Mouse (Mus musculus): ENCODE data around the gene Tsku. TPM values are rescaled to one million over a fixed set of nuclear protein-coding genes. Genes with fewer than 3 reads are reported as not detected.
A peak's percentile ranks its signal among the peaks of the same experiment; 100 is the strongest.

Gene Tsku
- polyA plus RNA-seq, 1 experiment from 2014 or later, result 7.9 TPM

DNA sequence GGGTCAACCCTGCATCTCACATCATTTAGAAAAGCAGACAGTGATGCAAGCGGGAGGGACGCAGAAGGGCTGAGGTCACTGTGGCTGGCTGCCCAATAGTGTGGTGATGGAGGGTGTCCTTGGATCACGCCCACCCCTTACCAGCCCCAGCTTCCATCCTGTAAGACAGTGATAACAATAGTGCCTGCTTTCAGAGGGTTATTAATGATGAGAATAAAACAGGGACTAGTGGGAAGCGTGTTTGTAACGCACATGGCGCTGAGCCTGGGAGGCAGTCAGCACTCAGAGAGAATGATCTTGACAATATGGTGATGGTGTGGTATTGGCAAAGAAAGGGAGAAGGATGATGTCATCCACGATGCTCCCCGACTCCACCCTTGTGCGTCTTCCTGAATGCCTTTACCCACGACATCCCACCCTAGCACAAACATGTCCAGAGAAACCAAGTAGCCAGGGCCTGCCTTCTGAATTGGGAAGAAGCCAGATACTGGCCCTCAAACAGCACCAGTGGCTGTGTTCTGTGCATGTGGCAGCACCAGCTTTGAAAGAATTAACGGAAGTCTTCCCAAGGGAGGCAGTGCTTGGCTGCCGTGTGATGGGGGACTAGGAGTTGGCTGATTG lies 27.9 kb upstream of the Tsku start:
- Histone ChIP-seq H3K27ac (ENCODE audit: low read length) (peak overlapping the region; percentile 34; the same call in 1 of the 2 replicates), H3K4me3 (replicated peaks; ENCODE audit: low read length) (no peak overlapping the region), H3K27me3 (replicated peaks; ENCODE audit: control insufficient read depth, insufficient read depth, low read length) (no peaks in the 10 kb centered on the region), H3K9ac (replicated peaks; ENCODE audit: low read depth, low read length) (no peak overlapping the region), H3K36me3 (ENCODE audit: control insufficient read depth, insufficient read depth) (no peaks in the 10 kb centered on the region), H3K9me3 (ENCODE audit: control insufficient read depth, low read length) (no peaks in the 10 kb centered on the region), H3K4me1 (replicated peaks; ENCODE audit: control insufficient read depth, insufficient read depth, low read length) (peaks cover 21% of the 10 kb centered on the region), H3K4me2 (ENCODE audit: low read length) (no peak overlapping the region)
- peak; percentile 47 for ATAC-seq
- WGBS, result 53% methylated on average over 12 of the region's 12 CpGs

DNA sequence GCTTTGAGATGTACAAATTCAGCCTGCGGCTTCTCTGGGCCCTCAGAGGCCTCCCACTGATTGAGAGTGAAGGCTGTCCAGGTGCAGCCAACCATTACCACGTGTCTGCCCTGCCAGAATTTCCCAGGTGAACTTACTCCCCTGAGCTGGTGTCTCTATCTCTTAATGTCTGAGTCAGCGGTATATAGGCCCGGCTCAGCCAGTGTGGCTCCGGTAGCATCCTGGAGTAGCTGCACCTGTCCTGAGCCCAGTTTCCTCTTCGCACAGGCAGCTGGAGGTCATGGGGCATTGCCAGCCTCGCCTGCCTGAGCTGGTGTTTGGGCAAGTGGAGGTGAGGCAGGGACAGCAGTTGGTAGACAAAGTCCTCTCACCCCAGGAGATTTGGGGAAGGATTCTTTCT lies 26.1 kb upstream of the Tsku start:
- Histone ChIP-seq H3K27ac (ENCODE audit: low read length) (no peak overlapping the region), H3K4me2 (ENCODE audit: low read length) (no peak overlapping the region), H3K4me3 (replicated peaks; ENCODE audit: low read length) (no peak overlapping the region), H3K27me3 (replicated peaks; ENCODE audit: control insufficient read depth, insufficient read depth, low read length) (no peaks in the 10 kb centered on the region), H3K9me3 (ENCODE audit: control insufficient read depth, low read length) (no peaks in the 10 kb centered on the region), H3K9ac (replicated peaks; ENCODE audit: low read depth, low read length) (no peak overlapping the region), H3K36me3 (ENCODE audit: control insufficient read depth, insufficient read depth) (no peaks in the 10 kb centered on the region), H3K4me1 (replicated peaks; ENCODE audit: control insufficient read depth, insufficient read depth, low read length) (peaks cover 21% of the 10 kb centered on the region)
- WGBS, result 85% methylated on average over 7 of the region's 7 CpGs
- no peak for ATAC-seq

DNA sequence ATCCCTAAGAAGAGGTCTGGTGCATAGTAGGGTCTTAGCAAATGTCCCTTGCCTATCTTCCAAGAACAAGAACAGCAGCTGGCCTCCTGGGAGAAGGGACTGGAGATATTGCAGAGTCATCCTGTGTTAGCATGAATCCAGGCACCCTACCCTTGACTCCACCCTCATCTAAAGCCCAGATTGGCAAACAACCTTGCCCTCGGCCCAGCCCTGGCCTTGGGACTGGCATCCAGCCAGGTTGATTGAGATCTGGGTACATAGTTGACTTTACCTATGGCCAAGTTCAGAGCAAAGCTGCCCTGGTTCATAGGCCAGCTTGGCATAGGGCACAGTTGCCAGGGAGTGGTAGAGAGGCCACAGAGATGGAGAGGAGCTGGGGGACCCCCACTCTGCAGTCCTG lies 24.0 kb upstream of the Tsku start:
- Histone ChIP-seq H3K27ac (ENCODE audit: low read length) (no peak overlapping the region), H3K9me3 (ENCODE audit: control insufficient read depth, low read length) (no peaks in the 10 kb centered on the region), H3K36me3 (ENCODE audit: control insufficient read depth, insufficient read depth) (no peaks in the 10 kb centered on the region), H3K4me1 (replicated peaks; ENCODE audit: control insufficient read depth, insufficient read depth, low read length) (peaks cover 13% of the 10 kb centered on the region), H3K27me3 (replicated peaks; ENCODE audit: control insufficient read depth, insufficient read depth, low read length) (no peaks in the 10 kb centered on the region), H3K4me2 (ENCODE audit: low read length) (no peak overlapping the region), H3K4me3 (replicated peaks; ENCODE audit: low read length) (no peak overlapping the region), H3K9ac (replicated peaks; ENCODE audit: low read depth, low read length) (no peak overlapping the region)
- ATAC-seq, result no peak
- 58% methylated on average over 1 of the region's 1 CpGs for WGBS

DNA sequence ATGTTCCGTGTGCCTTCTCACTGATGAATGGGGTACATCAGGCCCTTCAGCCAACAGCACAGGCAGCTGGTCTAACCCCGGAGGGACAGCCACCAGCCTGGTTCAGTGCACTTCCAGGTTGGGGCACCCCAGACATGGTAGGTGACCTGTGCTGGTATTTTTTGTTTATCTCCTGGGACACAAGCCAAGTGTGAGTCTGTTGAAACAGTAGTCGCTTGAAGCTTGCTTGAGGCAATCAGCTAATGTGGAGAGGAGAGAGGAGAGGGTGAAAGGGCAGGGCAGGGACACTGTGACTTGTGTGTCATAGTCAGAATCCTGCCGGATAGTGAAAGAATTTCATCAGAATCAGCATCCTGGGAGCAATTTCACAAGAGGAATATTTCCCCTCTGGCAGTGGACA lies 22.2 kb upstream of the Tsku start:
- Histone ChIP-seq H3K4me3 (replicated peaks; ENCODE audit: low read length) (no peak overlapping the region), H3K4me1 (replicated peaks; ENCODE audit: control insufficient read depth, insufficient read depth, low read length) (peaks cover 2% of the 10 kb centered on the region; the same call in 1 of the 2 replicates), H3K9ac (replicated peaks; ENCODE audit: low read depth, low read length) (no peak overlapping the region), H3K27ac (ENCODE audit: low read length) (no peak overlapping the region), H3K4me2 (ENCODE audit: low read length) (no peak overlapping the region), H3K27me3 (replicated peaks; ENCODE audit: control insufficient read depth, insufficient read depth, low read length) (no peaks in the 10 kb centered on the region), H3K36me3 (ENCODE audit: control insufficient read depth, insufficient read depth) (no peaks in the 10 kb centered on the region), H3K9me3 (ENCODE audit: control insufficient read depth, low read length) (no peaks in the 10 kb centered on the region)
- 62% methylated on average over 4 of the region's 4 CpGs for WGBS
- no peak for ATAC-seq

DNA sequence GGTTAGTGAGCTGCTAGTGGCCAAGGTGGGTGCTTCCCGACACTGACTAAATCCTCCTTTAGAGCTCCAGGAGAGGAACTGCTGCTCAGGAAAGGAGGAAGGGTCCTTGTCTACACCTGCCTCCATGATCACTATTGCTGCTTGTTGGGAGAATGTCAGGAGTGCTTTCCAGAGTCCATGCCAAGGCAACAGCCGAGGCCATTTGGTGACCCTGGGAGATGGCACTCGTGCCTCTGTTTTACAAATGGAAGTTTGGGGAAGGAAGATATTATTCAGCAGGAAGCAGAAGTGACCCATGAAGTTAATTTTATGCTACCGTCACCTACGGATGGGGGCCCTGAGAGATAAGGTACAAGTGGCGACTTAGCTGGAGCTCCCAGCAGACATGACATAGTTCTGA lies 21.7 kb upstream of the Tsku start:
- Histone ChIP-seq H3K4me2 (ENCODE audit: low read length) (no peak overlapping the region), H3K36me3 (ENCODE audit: control insufficient read depth, insufficient read depth) (no peaks in the 10 kb centered on the region), H3K4me3 (replicated peaks; ENCODE audit: low read length) (no peak overlapping the region), H3K27ac (ENCODE audit: low read length) (no peak overlapping the region), H3K9me3 (ENCODE audit: control insufficient read depth, low read length) (no peaks in the 10 kb centered on the region), H3K4me1 (replicated peaks; ENCODE audit: control insufficient read depth, insufficient read depth, low read length) (peaks cover 2% of the 10 kb centered on the region; the same call in 1 of the 2 replicates), H3K9ac (replicated peaks; ENCODE audit: low read depth, low read length) (no peak overlapping the region), H3K27me3 (replicated peaks; ENCODE audit: control insufficient read depth, insufficient read depth, low read length) (no peaks in the 10 kb centered on the region)
- ATAC-seq, result no peak
- whole genome bisulfite sequencing, result 84% methylated on average over 6 of the region's 6 CpGs

DNA sequence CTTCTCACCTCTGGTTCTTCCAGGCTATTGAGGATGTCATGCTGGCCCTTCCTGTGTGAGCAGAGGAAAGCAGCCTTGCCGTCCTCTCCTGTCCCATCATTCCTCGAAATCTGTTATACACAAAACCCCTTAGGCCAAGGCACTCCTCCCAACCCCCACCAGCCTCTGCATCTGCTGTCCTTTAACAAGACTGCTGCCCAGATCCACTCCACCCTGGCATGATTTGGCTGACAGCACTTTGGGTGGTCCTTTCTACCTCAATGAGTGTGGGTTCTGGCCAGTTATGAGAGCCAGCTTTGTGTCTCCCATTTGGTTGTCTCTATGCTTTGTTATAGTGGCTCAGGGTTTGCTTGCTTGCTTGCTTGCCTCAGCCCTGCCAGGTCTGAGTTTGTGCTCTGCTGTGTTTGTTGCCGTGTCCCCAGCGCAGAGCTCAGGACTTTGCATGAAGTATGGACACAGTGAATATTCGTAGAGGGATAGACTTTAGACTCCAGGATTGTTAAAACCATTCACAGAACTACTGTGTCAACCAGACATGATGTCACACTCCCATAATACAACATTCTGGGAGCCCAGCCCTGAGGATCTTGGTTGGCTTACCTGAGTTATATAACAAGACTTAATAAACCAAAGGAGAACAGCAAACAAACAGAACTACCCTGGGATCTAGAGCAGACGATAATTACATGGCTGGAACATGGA lies 19.2 kb upstream of the Tsku start:
- Histone ChIP-seq H3K9me3 (ENCODE audit: control insufficient read depth, low read length) (no peaks in the 10 kb centered on the region), H3K27me3 (replicated peaks; ENCODE audit: control insufficient read depth, insufficient read depth, low read length) (no peaks in the 10 kb centered on the region), H3K4me1 (replicated peaks; ENCODE audit: control insufficient read depth, insufficient read depth, low read length) (peaks cover 2% of the 10 kb centered on the region; the same call in 1 of the 2 replicates), H3K4me2 (ENCODE audit: low read length) (no peak overlapping the region), H3K27ac (ENCODE audit: low read length) (no peak overlapping the region), H3K4me3 (replicated peaks; ENCODE audit: low read length) (no peak overlapping the region), H3K9ac (replicated peaks; ENCODE audit: low read depth, low read length) (no peak overlapping the region), H3K36me3 (ENCODE audit: control insufficient read depth, insufficient read depth) (no peaks in the 10 kb centered on the region)
- WGBS, result 54% methylated on average over 6 of the region's 6 CpGs
- no peak; the same call in 1 of the 2 replicates for ATAC-seq

DNA sequence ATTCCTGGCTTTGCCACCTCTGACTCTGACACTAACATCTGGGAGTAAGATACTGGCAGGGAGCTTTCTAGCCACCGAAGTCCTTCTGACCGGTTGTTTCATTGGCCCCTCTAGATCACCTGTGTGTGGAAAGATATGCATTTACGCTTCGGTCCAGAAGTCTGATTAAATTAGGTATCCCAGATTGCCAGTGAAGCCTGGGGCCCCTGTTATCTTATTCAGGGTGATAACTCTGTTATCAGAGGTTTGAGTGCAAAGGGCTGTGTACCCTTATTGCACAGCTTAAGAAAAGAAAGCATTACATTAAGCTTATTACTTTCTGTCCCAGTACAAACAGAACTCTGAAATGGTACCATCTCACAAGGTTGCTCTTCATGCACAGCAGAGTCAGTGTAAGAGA lies 18.1 kb upstream of the Tsku start:
- H3K36me3 ChIP-seq (ENCODE audit: control insufficient read depth, insufficient read depth), result no peaks in the 10 kb centered on the region
- WGBS, result 96% methylated on average over 4 of the region's 4 CpGs
- no peak for ATAC-seq
- H3K4me2 ChIP-seq (ENCODE audit: low read length), result no peak overlapping the region
- no peak overlapping the region for H3K4me3 ChIP-seq (replicated peaks; ENCODE audit: low read length)
- H3K9ac ChIP-seq (replicated peaks; ENCODE audit: low read depth, low read length), result no peak overlapping the region
- peaks cover 2% of the 10 kb centered on the region; the same call in 1 of the 2 replicates for H3K4me1 ChIP-seq (replicated peaks; ENCODE audit: control insufficient read depth, insufficient read depth, low read length)
- H3K9me3 ChIP-seq (ENCODE audit: control insufficient read depth, low read length), result no peaks in the 10 kb centered on the region
- H3K27ac ChIP-seq (ENCODE audit: low read length), result no peak overlapping the region
- H3K27me3 ChIP-seq (replicated peaks; ENCODE audit: control insufficient read depth, insufficient read depth, low read length), result no peaks in the 10 kb centered on the region

DNA sequence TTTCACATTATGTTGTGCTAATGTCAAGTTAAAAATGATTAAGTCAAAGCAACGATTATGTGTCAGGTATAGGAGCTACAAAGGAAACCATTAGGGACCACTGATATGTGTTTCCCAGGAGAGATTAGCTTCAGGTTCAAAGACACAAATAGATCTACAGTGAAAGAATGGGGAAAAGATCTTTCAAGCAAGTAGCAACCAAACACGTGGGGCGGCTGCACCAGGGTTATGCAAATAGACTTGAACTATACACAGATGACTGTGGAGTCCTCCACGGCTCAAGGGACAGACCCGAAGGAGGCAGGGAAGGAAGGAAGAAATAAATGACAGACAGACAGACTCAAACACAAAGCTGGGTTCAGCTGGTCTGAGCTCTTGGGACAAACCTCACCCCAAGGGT lies 16.1 kb upstream of the Tsku start:
- Histone ChIP-seq H3K9ac (replicated peaks; ENCODE audit: low read depth, low read length) (no peak overlapping the region), H3K9me3 (ENCODE audit: control insufficient read depth, low read length) (no peaks in the 10 kb centered on the region), H3K4me1 (replicated peaks; ENCODE audit: control insufficient read depth, insufficient read depth, low read length) (peaks cover 2% of the 10 kb centered on the region; the same call in 1 of the 2 replicates), H3K4me2 (ENCODE audit: low read length) (no peak overlapping the region), H3K36me3 (ENCODE audit: control insufficient read depth, insufficient read depth) (no peaks in the 10 kb centered on the region), H3K4me3 (replicated peaks; ENCODE audit: low read length) (no peak overlapping the region), H3K27ac (ENCODE audit: low read length) (no peak overlapping the region), H3K27me3 (replicated peaks; ENCODE audit: control insufficient read depth, insufficient read depth, low read length) (no peaks in the 10 kb centered on the region)
- ATAC-seq, result no peak
- 66% methylated on average over 5 of the region's 5 CpGs for WGBS

DNA sequence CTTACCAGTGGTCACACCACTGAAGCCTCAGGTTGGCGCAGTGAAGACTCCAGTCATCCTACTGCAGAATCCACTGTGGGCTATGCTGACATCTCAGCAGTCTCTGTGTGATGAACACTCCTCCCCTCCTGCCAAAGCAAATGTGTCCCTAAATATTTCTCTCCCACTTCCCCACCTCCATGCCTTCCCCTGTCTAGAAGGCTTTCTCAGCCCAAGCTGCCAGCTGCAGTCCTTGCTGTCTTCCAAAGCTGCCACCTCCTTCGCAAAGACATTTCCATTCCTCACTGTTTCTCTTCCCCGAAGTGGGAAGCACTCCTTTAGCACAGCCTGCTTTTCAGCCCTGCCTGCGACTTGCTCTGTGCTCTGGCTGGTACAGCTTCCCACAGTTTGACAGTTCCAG lies 10.0 kb upstream of the Tsku start:
- H3K4me1 ChIP-seq (replicated peaks; ENCODE audit: control insufficient read depth, insufficient read depth, low read length), result no peaks in the 10 kb centered on the region
- H3K27ac ChIP-seq (ENCODE audit: low read length), result no peak overlapping the region
- H3K4me3 ChIP-seq (replicated peaks; ENCODE audit: low read length), result no peak overlapping the region
- H3K4me2 ChIP-seq (ENCODE audit: low read length), result no peak overlapping the region
- H3K9ac ChIP-seq (replicated peaks; ENCODE audit: low read depth, low read length), result no peak overlapping the region
- WGBS, result 40% methylated on average over 4 of the region's 4 CpGs
- H3K27me3 ChIP-seq (replicated peaks; ENCODE audit: control insufficient read depth, insufficient read depth, low read length), result no peaks in the 10 kb centered on the region
- no peak for ATAC-seq
- no peaks in the 10 kb centered on the region for H3K9me3 ChIP-seq (ENCODE audit: control insufficient read depth, low read length)
- H3K36me3 ChIP-seq (ENCODE audit: control insufficient read depth, insufficient read depth), result no peaks in the 10 kb centered on the region
